Mouse (Mus musculus) intestine, embryonic 14.5 days (tissue): ENCODE measurements around the gene Vrk1. TPM values are rescaled to one million over a fixed set of nuclear protein-coding genes. Genes with fewer than 3 reads are reported as not detected.
A peak's percentile ranks its signal among the peaks of the same experiment; 100 is the strongest.

ENCODE experiments used
- ATAC-seq: fragments of 200-750 bp; cut with Nextera tagmentation; replicated peaks from 2 replicates; pipeline ENCODE4 v1.8.0; 2017; ENCODE audit warnings: low read depth, moderate number of reproducible peaks, moderate TSS enrichment, moderate library complexity; ENCODE audit not compliant: low FRiP score, low TSS enrichment
- DNase-seq: peaks from one replicate; pipeline ENCODE4 v3.0.0-alpha.2; 2018; ENCODE audit warnings: low spot score
- H3K27ac ChIP-seq: fragments of 300-500 bp; sonication (generic); 2 replicates; pipeline ENCODE4 v1.5.1; 2014; ENCODE audit warnings: low read depth, mild to moderate bottlenecking, control low read depth
- H3K27me3 ChIP-seq: fragments of 300-500 bp; sonication (generic); replicated peaks from 2 replicates; pipeline ENCODE4 v1.6.1; 2014; ENCODE audit warnings: low read length, control low read depth; ENCODE audit not compliant: control insufficient read depth, insufficient read depth
- H3K36me3 ChIP-seq: fragments of 300-500 bp; sonication (generic); 2 replicates; pipeline ENCODE4 v1.6.1; 2014; ENCODE audit warnings: low read length, control low read depth; ENCODE audit not compliant: control insufficient read depth, insufficient read depth
- H3K4me1 ChIP-seq: fragments of 300-500 bp; sonication (generic); replicated peaks from 2 replicates; pipeline ENCODE4 v1.6.1; 2014; ENCODE audit warnings: low read length, control low read depth, mixed read lengths; ENCODE audit not compliant: control insufficient read depth, insufficient read depth
- H3K4me2 ChIP-seq: fragments of 300-500 bp; sonication (generic); 2 replicates; pipeline ENCODE4 v1.6.1; 2014; ENCODE audit warnings: low read length
- H3K4me3 ChIP-seq: fragments of 300-500 bp; sonication (generic); 2 replicates; pipeline ENCODE4 v1.5.1; 2014; ENCODE audit warnings: low read depth, low read length, control low read depth, mixed read lengths
- H3K9ac ChIP-seq: fragments of 300-500 bp; sonication (generic); 2 replicates; pipeline ENCODE4 v1.6.1; 2014; ENCODE audit warnings: mild to moderate bottlenecking, low read length
- H3K9me3 ChIP-seq: fragments of 300-500 bp; sonication (generic); 2 replicates; pipeline ENCODE4 v1.6.1; 2016; ENCODE audit warnings: low read length, control low read depth; ENCODE audit not compliant: control insufficient read depth
- WGBS: fragments of 180-500 bp; shearing (Covaris S2); extraction: QIAGEN DNeasy Blood & Tissue Kit; methylation state at CpG from one replicate; pipeline ENCODE4 v1.1.7; 2014; 5-methylcytosine and 5-hydroxymethylcytosine counted together
- polyA plus RNA-seq: library from polyadenylated mRNA; unstranded; fragments of >200 nt; fragmentation: Nextera tagmentation; extraction: Ambion mirVana; gene quantifications from 2 replicates; pipeline ENCODE4 v1.2.1, GENCODE M21; 2014

Vrk1 gene
- 73.2 and 75.0 TPM in 2 replicates for polyA plus RNA-seq

DNA sequence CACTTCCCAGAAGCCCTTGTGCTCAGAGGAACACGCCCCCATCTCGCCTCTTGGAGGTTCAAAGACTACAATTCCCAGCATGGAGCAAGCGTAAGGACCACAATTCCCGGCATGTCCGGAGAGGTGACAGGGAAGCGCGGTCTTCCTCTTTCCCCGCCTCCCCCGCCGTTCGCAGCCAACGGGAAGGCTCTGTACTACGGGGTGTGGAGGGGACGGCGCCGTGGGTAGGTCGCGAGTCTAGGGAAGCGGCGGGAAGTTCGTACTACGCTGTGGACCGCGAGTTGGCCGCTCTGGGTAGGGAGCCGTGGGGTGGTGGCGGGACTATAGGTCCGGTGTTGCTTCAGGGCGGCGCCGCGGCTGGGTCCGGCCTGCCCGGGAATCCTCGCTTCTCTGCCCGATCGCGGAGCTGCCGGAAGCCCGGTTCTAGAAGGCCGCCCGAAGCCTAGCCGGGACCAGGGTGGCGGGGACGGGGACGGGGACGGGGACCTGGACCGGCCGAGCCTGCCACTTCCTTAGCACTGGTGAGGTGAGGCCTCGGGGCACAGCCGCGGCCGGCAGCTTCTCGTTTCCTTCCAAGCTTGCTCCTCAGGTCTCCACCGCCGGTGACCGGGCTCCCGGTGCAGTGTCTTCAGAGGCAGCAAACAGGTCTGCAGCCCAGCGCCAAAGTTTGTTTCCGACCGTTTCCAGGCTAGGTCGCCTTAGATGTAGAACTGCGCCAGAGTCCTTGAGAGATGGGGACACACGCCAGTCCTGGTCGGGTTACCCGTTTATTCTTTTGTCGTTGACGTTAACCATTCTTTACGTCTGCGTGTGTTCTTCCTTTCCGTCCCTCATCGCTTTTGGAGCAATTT lies at the start of gene Vrk1:
Vrk1 (plus strand) TSS at position 164 of the 851 bp plus-strand sequence.
- DNase-seq (peak; percentile 90), ATAC-seq (peak; percentile 97)
- Histone ChIP-seq H3K36me3 (no peaks in the 10 kb centered on the region), H3K9me3 (no peaks in the 10 kb centered on the region), H3K4me2 (peak within 1 kb of the TSS; percentile 77), H3K4me1 (peaks cover 10% of the 10 kb centered on the region; the same call in 1 of the 2 replicates), H3K27ac (0 out of 2 replicates have a peak within 1 kb of the TSS, but pooled peaks have one; percentile 47), H3K27me3 (no peaks in the 10 kb centered on the region), H3K9ac (peak within 1 kb of the TSS; percentile 76), H3K4me3 (peak within 1 kb of the TSS; percentile 90)
- under 1% methylated on average over 72 of the region's 72 CpGs for WGBS

DNA sequence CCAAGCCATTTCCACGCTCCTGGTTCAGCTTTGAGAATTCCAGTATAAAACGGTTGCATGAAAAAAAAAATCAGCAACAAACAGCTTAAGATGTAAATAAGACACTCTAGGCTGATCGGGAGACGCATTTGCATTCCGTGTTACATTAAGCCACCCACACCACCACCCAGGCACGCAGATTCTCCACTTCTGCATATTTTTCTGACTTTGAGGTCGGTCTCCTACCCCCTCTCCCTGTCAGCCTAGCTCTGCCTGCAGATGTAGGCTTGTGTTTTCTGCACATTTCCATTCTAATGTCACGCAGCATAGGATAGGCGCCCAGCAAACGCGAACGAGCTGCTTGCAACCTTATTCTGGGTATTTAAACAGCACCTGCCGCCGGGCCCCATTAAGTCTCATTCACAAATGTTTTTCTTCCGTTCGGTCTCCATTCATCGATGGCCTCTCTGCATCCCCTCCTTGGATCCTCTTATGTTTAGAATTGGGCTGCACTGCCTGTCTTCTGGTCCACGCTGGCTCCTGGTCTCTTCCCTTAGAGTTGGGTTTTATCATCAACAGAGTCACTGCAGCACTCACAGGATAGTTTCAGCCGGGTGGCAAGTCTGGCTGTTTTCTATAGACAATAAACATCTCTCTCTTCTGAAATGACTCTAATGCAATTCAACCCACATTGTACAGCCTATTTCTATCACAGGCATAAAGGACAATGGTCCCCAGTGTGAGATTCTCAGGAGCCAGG lies 49.3 kb upstream of the Vrk1 start:
- H3K27ac ChIP-seq: no peak overlapping the region
- ATAC-seq: no peak
- H3K4me2 ChIP-seq: no peak overlapping the region
- H3K27me3 ChIP-seq: peaks cover 18% of the 10 kb centered on the region
- no peak overlapping the region for H3K4me3 ChIP-seq
- H3K9ac ChIP-seq: no peak overlapping the region
- WGBS: 15% methylated on average over 19 of the region's 19 CpGs
- H3K36me3 ChIP-seq: no peaks in the 10 kb centered on the region
- DNase-seq: no peak
- no peaks in the 10 kb centered on the region for H3K9me3 ChIP-seq
- peaks cover under 1% of the 10 kb centered on the region; the same call in 1 of the 2 replicates for H3K4me1 ChIP-seq

DNA sequence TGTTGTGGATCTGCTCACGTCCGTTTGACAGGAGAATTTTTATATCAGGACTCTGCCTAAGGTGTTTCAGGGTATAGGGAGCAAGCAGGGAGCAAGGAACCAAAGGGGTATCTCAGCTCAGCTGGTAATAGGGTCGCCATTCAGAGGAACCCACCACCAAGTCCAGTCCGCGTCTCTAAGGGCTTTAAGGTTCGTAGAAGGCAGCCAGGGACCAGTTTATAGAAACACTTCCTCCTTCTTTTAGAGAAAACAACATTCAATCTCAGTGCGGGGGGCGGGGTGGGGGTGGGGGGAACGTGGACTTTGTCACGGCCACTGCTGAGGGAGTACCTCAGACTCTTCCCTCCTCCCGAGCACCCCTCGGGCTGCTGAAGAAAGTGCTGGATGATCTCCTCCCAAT lies 48.4 kb upstream of the Vrk1 start:
- peak overlapping the region; percentile 34; the same call in 1 of the 2 replicates for H3K4me3 ChIP-seq
- ATAC-seq: no peak
- no peaks in the 10 kb centered on the region for H3K9me3 ChIP-seq

DNA sequence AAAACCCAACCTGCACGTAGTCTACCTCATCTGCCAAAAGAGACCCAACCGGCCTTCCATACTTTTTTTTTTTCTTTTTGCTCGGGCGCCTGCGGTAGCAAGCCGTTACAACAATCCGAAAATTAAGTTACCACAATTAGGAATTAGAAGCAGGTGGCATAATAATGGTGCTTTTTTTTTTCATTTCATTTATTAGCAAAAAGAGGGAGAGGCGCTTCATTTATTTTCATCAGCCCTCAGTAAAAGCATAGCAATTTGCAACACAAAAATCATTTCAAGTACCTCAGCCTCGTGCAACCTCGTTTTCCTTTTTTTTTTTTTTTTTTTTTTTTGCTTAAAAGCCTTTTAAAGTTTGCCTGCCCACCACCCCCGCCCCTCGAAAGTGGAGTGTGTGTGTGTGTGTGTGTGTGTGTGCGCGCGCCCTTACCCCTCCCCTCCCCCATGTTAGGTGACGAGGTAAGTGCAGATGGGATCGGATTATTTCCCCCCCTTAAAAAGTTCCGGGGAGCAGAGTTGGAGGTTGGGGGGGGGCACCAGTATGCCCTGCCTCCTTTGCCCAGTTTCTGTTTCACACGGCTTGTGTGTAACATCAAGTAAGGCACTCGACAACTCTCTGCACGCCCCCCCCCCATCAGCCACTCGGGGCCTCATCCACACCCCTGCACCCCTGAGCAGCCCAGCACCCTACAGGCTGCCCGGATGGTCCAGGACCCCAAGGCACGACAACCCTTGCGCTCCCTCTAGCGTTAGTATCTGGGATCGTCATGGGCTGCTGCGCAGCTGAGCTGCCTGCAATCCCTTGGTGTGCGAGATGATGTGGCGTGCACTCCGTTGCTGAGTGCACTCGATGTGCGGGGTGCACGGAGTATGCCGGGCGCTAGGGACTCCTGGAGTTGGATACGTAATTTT lies 47.7 kb upstream of the Vrk1 start:
- no peaks in the 10 kb centered on the region for H3K36me3 ChIP-seq
- H3K9ac ChIP-seq: peak overlapping the region; percentile 17
- H3K9me3 ChIP-seq: no peaks in the 10 kb centered on the region
- H3K27me3 ChIP-seq: peaks cover 18% of the 10 kb centered on the region
- H3K27ac ChIP-seq: no peak overlapping the region
- no peaks in the 10 kb centered on the region; the same call in 1 of the 2 replicates for H3K4me1 ChIP-seq
- ATAC-seq: peak; percentile 93
- peak; percentile 98 for DNase-seq
- H3K4me3 ChIP-seq: peak overlapping the region; percentile 34
- WGBS: under 1% methylated on average over 37 of the region's 37 CpGs
- peak overlapping the region; percentile 65 for H3K4me2 ChIP-seq

More for the DNA sequence above, 48.4 kb upstream of the Vrk1 start:
- Histone ChIP-seq H3K9ac (no peak overlapping the region), H3K27me3 (peaks cover 18% of the 10 kb centered on the region), H3K4me2 (peak overlapping the region; percentile 65), H3K36me3 (no peaks in the 10 kb centered on the region), H3K27ac (no peak overlapping the region), H3K4me1 (no peaks in the 10 kb centered on the region; the same call in 1 of the 2 replicates)
- no peak for DNase-seq
- WGBS: 6% methylated on average over 12 of the region's 12 CpGs

DNA sequence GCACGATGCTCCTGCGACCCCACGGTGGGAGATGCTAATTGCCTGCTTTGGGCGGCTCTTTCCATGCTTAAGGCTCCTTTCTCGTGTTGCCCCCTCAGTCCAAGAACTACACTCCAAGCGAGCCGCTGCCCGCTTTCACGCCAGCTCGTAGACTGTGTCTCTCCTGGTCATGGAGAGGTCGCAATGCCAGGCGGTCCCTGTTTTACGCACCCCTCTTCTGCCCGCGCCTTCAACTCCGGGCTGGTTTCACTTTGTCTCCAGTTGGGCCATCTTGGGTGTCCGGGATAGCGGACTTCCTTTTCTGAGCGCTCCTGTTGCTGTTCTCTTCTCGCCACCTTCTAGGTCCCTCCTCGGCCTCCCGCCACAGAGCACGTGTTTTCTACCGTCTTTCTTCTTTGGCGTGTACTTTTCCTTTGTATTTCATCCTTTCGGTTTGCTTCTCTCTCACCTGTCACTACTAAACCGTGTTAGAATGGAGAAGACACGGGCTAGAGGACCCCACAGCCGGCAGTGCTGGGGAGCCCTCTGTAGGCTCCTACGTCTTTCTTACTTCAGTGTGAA lies 46.9 kb upstream of the Vrk1 start:
- peak overlapping the region; percentile 34 for H3K4me3 ChIP-seq
- 4% methylated on average over 30 of the region's 30 CpGs for WGBS
- H3K27me3 ChIP-seq: peaks cover 18% of the 10 kb centered on the region
- no peaks in the 10 kb centered on the region; the same call in 1 of the 2 replicates for H3K4me1 ChIP-seq
- DNase-seq: no peak
- peak; percentile 64 for ATAC-seq
- no peaks in the 10 kb centered on the region for H3K9me3 ChIP-seq
- no peak overlapping the region for H3K27ac ChIP-seq
- H3K9ac ChIP-seq: peak overlapping the region; percentile 17
- H3K36me3 ChIP-seq: no peaks in the 10 kb centered on the region
- peak overlapping the region; percentile 65 for H3K4me2 ChIP-seq

DNA sequence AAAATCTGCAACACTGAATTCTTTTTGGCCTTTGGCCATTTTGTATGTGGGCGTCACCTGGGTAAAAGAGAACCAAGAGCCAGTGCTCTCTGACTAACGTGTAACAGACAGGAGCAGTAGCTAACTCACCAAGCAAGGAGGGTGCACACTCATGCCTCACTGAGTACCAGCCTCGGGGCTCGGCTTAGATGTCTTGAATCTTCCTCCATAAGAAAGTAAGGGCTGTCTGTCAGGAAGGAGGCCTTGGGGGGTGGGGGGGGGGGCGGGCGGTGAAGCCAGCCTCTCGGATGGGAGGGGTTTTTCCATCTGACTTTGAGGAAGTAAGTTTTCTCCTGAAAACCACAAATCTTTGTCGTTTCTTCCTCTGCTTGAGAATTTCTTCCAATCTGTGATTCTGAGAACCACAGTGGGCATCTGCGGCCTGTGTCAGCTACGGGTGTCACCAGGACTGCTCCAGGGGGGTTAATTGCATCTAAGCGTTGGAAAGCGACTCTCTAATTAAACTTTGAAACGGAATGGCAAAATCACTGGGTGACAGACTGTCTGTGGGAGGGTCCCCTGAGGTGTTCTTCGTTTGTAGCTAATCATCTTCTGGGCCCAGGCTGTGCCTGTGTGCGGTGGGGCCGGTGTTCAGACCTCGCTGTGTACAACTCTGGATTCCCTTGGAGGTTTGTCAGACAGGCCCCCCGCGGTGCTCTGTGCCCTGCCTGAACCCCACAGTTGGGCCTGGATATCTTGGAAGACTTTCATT lies 43.0 kb upstream of the Vrk1 start:
- H3K4me3 ChIP-seq: no peak overlapping the region
- H3K9me3 ChIP-seq: no peaks in the 10 kb centered on the region
- H3K27ac ChIP-seq: no peak overlapping the region
- no peak for ATAC-seq
- peak overlapping the region; percentile 50 for H3K4me2 ChIP-seq
- 54% methylated on average over 19 of the region's 19 CpGs for WGBS
- H3K4me1 ChIP-seq: no peaks in the 10 kb centered on the region
- H3K27me3 ChIP-seq: no peaks in the 10 kb centered on the region
- no peak for DNase-seq
- no peak overlapping the region for H3K9ac ChIP-seq
- H3K36me3 ChIP-seq: no peaks in the 10 kb centered on the region

DNA sequence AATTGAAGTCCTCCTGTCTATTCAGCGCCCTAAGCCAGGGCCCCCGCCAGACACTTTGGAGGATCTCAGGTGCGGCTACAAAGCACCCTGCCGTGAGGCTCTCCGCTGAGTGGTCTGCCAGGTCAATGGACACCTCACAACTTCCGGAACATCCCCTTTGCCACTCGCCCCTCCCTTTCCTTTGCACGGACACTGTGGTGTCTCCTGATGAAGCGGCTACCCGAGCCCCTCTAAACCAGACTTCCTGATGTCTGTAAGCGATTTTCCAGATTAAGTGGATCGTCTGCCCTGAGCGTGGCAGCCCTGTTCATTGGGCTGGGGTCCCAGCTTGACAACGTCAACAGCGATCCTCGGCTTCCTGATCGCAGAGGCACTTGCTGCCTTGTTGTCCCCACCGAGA lies 42.2 kb upstream of the Vrk1 start:
- Histone ChIP-seq H3K27ac (no peak overlapping the region), H3K9me3 (no peaks in the 10 kb centered on the region), H3K4me3 (0 out of 2 replicates have a peak overlapping the region, but pooled peaks have one; percentile 7), H3K36me3 (no peaks in the 10 kb centered on the region), H3K9ac (no peak overlapping the region), H3K4me1 (no peaks in the 10 kb centered on the region), H3K27me3 (no peaks in the 10 kb centered on the region), H3K4me2 (peak overlapping the region; percentile 50)
- ATAC-seq: no peak
- no peak for DNase-seq
- 12% methylated on average over 18 of the region's 18 CpGs for WGBS
